Mouse (Mus musculus): ENCODE measurements around the gene Efcab14.

Gene Efcab14

GRCm38 (mm10) chr4:115777627-115778026 is 40.1 kb downstream of the Efcab14 start:
- no peak for DNase-seq (ENCODE audit: low read depth, low spot score)

- no peak for DNase-seq (ENCODE audit: low read depth, low spot score)
These were observed 42.7 kb downstream of the Efcab14 start for GRCm38 (mm10) chr4:115780269-115780668.

DNA sequence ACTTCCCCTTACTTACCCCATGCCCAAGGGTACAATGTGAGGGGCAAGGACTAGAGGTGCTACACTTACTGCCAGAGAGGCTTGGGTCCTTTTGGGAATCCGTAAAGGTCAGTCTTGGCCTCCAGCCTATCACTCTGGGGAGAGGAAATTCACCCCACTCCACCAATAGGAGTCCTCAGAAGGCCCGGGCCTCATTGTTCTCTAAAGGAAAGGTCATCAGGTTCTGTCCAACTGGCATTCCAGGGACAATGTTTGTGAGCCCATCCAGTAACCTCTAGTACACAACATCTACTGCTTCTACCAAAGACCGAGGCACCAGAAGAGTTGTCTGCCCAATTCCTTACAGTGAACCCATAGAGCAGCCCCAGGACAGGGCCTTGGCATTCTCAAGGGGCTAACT is 43.4 kb downstream of the Efcab14 start, which contains the start of gene Tex38:
Tex38 (minus strand) TSS at position 101 of the 400 bp plus-strand sequence.
- DNase-seq (ENCODE audit: low read depth, low spot score) = no peak

GRCm38 (mm10) chr4:115782026-115782805 is 44.7 kb downstream of the Efcab14 start:
- DNase-seq (ENCODE audit: low read depth, low spot score) = no peak

DNA sequence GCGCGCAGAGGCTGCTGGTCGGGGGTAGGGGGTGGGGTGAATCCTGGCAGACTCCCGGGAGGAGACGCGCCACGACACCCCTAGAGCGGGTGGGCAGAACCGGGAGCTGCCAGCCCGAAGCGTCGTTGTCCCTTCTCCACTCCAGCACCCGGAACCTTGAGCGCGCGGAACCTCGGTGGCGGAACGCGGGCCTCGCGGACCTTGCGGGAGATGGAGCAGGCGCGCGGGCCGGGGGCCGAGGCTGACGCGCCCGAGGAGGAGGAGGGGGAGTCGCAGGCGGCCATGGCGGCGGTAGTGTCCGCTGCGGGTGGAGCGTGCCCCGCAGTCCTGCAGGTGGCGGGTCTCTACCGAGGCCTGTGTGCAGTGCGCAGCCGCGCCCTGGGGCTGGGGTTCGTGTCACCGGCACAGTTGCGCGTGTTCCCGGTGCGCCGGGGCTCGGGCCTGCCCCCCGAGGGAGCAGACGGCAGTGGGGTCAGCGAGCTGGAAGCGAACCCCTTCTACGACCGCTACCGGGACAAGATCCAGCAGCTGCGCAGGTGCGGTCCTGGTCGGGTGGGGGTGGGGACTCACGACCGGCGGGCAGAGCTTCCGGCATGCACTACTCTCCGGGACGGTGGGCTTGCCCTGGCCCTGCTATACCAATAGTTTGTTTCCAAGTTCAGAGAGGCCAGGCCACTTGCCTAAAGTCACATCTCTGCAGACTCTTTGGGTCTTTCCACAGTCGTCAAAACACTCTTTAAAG is 47.4 kb downstream of the Efcab14 start, which contains the start of gene Atpaf1:
Atpaf1 (plus strand) TSS at position 44 of the 742 bp plus-strand sequence.
- peak; percentile 87 for DNase-seq (ENCODE audit: low read depth, low spot score)

DNA sequence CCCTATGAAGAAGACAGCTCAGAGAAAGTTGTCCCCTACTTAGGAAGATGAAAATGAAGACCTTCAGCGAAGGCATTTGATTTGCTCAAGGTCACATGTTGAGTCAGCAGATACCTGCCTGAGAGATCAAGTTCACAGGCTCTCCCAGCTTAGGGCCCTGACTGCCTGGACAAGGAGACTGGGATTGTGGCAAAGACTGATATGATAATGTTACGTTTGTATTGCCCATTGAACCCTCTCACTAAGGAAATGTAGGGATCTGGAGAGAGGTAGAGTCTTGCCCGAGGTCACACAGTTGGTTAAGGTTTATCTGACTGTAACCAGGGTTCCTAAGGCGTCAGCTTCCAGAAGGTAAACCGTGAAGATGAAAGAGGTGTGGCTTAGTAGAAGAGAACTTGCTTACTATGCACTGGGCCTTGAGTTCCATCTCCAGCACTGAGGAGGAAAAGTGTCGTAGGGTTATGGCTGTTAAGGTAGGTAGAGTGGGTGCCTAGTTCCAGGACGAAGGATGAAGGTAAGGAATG is 48.0 kb downstream of the Efcab14 start:
- DNase-seq (ENCODE audit: low read depth, low spot score) = no peak

DNA sequence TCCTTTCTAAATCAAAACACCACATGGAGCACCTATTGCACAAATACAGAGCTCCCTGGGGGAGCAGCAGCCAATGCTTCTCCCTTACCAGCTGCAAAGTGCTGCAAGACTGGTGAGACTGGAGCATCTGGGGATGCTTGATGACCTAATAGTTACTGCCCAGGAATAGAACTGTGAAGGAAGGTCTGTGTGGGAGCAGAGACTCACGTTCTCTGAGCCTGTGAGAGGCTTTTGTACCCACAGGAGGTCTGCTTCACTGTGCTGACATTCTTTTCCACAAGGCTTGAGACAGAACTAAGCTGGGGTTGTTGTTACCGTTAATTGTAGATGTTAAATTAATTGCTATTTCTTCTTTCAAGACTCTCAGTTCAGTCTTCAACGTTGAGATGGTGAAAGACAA is 53.3 kb downstream of the Efcab14 start:
- no peak for DNase-seq (ENCODE audit: low read depth, low spot score)

GRCm38 (mm10) chr4:115795360-115795759 is 57.8 kb downstream of the Efcab14 start:
- DNase-seq (ENCODE audit: low read depth, low spot score) = no peak

- DNase-seq (ENCODE audit: low read depth, low spot score) = no peak
These were observed 62.4 kb downstream of the Efcab14 start for GRCm38 (mm10) chr4:115799981-115800380.

DNA sequence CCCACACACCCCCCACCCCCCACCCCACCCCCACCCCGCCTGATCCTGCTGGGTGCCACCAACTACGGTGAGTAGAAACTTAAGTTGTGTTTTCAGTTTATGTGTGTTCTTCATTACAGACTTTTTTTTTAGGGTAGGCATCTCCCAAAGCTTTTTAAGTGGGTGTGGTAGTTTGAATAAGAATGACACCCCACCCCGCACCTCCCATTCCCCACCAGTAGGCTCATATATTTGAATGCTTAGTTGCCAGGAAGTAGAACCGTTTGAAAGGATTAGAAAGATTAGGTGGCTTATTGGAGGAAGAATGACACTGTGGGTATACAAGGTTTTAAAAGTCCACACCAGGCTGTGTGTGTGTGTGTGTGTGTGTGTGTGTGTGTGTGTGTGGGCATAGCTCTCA is 74.8 kb downstream of the Efcab14 start:
- DNase-seq (ENCODE audit: low read depth, low spot score) = no peak

- no peak for DNase-seq (ENCODE audit: low read depth, low spot score)
These were observed 78.1 kb downstream of the Efcab14 start for GRCm38 (mm10) chr4:115815606-115816005.

- no peak for DNase-seq (ENCODE audit: low read depth, low spot score)
These were observed 82.7 kb downstream of the Efcab14 start for GRCm38 (mm10) chr4:115820199-115820598.

DNA sequence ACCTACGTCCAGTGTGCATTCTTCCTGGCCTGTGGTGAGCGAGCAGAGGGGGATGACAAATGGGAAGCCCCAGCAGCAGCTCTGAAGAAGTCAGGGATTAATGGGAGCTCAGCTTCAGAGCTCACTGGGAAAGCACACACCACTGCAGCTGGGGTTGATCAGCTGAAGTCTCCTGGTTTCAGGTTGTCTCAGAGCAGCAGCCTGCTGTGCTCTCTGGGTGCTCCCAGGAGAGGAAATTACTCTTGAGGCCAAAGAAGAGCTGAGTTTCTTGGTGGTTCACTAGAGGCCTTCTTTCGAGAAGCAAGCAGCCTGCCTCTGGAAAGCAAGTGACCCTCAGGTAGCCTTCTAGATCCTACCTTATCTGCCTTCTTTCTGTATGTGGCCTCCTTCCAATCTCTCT is 83.4 kb downstream of the Efcab14 start:
- no peak for DNase-seq (ENCODE audit: low read depth, low spot score)

- no peak for DNase-seq (ENCODE audit: low read depth, low spot score)
These were observed 83.9 kb downstream of the Efcab14 start for GRCm38 (mm10) chr4:115821431-115821830.

- DNase-seq (ENCODE audit: low read depth, low spot score) = no peak
These were observed 84.4 kb downstream of the Efcab14 start for GRCm38 (mm10) chr4:115821928-115822327.

- DNase-seq (ENCODE audit: low read depth, low spot score) = no peak
These were observed 86.6 kb downstream of the Efcab14 start for GRCm38 (mm10) chr4:115824178-115824577.

- no peak for DNase-seq (ENCODE audit: low read depth, low spot score)
These were observed 87.7 kb downstream of the Efcab14 start for GRCm38 (mm10) chr4:115825271-115825670.

Measured in A20 (cell line).